Mouse (Mus musculus): ENCODE data around the gene 1810043G02Rik.
"Not testable (repeated sequence)": the region's sequence is repeated elsewhere in the genome, so short reads cannot be mapped to it uniquely, and the experiment has no call there.

DNA sequence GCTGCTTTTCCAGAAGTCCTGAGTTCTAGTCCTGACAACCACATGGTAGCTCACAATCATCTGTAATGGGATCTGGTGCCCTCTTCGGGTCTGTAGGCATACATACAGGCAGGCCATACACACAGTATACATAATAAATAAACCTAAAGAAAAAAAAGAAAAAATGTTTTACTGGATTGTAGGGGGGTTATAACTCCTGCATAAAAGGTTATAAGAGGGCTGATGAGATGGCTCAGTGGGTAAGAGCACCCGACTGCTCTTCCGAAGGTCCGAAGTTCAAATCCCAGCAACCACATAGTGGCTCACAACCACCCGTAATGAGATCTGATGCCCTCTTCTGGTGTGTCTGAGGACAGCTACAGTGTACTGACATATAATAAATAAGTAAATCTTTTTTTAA, 32.8 kb downstream of the 1810043G02Rik start:
- not testable (repeated sequence) for TF ChIP-seq GATA1 (IDR thresholded peaks at IDR 0.05; ENCODE audit: borderline replicate concordance, low read length); FLI1 (IDR thresholded peaks at IDR 0.05; ENCODE audit: low read length)
